Mouse (Mus musculus) neural tube, embryonic 15.5 days (tissue): ENCODE data around the gene Thtpa. TPM values are rescaled to one million over a fixed set of nuclear protein-coding genes. Genes with fewer than 3 reads are reported as not detected.

ENCODE experiments used
- ATAC-seq: fragments of 200-750 bp; cut with Nextera tagmentation; 2 replicates; pipeline ENCODE4 v1.8.0; 2017; ENCODE audit warnings: mild to moderate bottlenecking, moderate TSS enrichment, moderate library complexity; ENCODE audit not compliant: low FRiP score
- H3K27ac ChIP-seq: fragments of 300-500 bp; sonication (generic); replicated peaks from 2 replicates; pipeline ENCODE4 v1.5.1; 2015; ENCODE audit warnings: mild to moderate bottlenecking, inconsistent platforms
- H3K27me3 ChIP-seq: fragments of 300-500 bp; sonication (generic); replicated peaks from 2 replicates; pipeline ENCODE4 v1.6.1; 2015; ENCODE audit warnings: inconsistent platforms
- H3K36me3 ChIP-seq: fragments of 300-500 bp; sonication (generic); 2 replicates; pipeline ENCODE4 v1.6.1; 2015; ENCODE audit warnings: inconsistent platforms
- H3K4me1 ChIP-seq: fragments of 300-500 bp; sonication (generic); 2 replicates; pipeline ENCODE4 v1.6.1; 2015; ENCODE audit warnings: inconsistent platforms
- H3K4me2 ChIP-seq: fragments of 300-500 bp; sonication (generic); 2 replicates; pipeline ENCODE4 v1.6.1; 2015; ENCODE audit warnings: inconsistent platforms, mild to moderate bottlenecking, moderate library complexity
- H3K4me3 ChIP-seq: fragments of 300-500 bp; sonication (generic); replicated peaks from 2 replicates; pipeline ENCODE4 v1.5.1; 2015; ENCODE audit warnings: mild to moderate bottlenecking, inconsistent platforms
- H3K9ac ChIP-seq: fragments of 300-500 bp; sonication (generic); replicated peaks from 2 replicates; pipeline ENCODE4 v1.6.1; 2015; ENCODE audit warnings: mild to moderate bottlenecking, inconsistent platforms
- H3K9me3 ChIP-seq: fragments of 300-500 bp; sonication (generic); replicated peaks from 2 replicates; pipeline ENCODE4 v1.6.1; 2016; ENCODE audit warnings: inconsistent platforms
- whole genome bisulfite sequencing: fragments of 180-500 bp; shearing (Covaris S2); methylation state at CpG from one replicate; pipeline ENCODE4 v1.1.7; 2015; ENCODE audit warnings: mixed read lengths; 5-methylcytosine and 5-hydroxymethylcytosine counted together
- polyA plus RNA-seq: library from polyadenylated mRNA; unstranded; fragments of >200 nt; fragmentation: Nextera tagmentation; extraction: Ambion mirVana; gene quantifications from 2 replicates; pipeline ENCODE4 v1.2.1, GENCODE M21; 2015

Thtpa gene
- polyA plus RNA-seq, 1 experiment from 2014 or later = 31.6 TPM

GRCm38 (mm10) chr14:55063117-55063516 lies 31.5 kb upstream of the Thtpa start:
- WGBS = 75% methylated on average over 5 of the region's 5 CpGs
- peak overlapping the region; percentile 35; the same call in 1 of the 2 replicates for H3K4me2 ChIP-seq
- no peak overlapping the region for H3K4me3 ChIP-seq
- no peaks in the 10 kb centered on the region for H3K9me3 ChIP-seq
- no peaks in the 10 kb centered on the region for H3K27me3 ChIP-seq
- peak overlapping the region; percentile 54 for H3K27ac ChIP-seq
- H3K36me3 ChIP-seq = peaks cover 53% of the 10 kb centered on the region
- no peak overlapping the region for H3K9ac ChIP-seq
- H3K4me1 ChIP-seq = peaks cover 57% of the 10 kb centered on the region
- no peak for ATAC-seq

GRCm38 (mm10) chr14:55063581-55064381 lies 30.8 kb upstream of the Thtpa start:
- H3K36me3 ChIP-seq = peaks cover 59% of the 10 kb centered on the region
- 80% methylated on average over 22 of the region's 22 CpGs for WGBS

GRCm38 (mm10) chr14:55064481-55065370 lies 29.9 kb upstream of the Thtpa start:
- H3K4me2 ChIP-seq = no peak overlapping the region
- WGBS = 78% methylated on average over 35 of the region's 35 CpGs
- peaks cover 69% of the 10 kb centered on the region for H3K36me3 ChIP-seq

More at GRCm38 (mm10) chr14:55063581-55064381, 30.8 kb upstream of the Thtpa start:
- Histone ChIP-seq H3K9me3 (no peaks in the 10 kb centered on the region), H3K4me2 (no peak overlapping the region), H3K4me1 (peaks cover 50% of the 10 kb centered on the region), H3K27ac (no peak overlapping the region), H3K27me3 (no peaks in the 10 kb centered on the region), H3K9ac (no peak overlapping the region), H3K4me3 (no peak overlapping the region)
- no peak for ATAC-seq

GRCm38 (mm10) chr14:55065391-55065790 lies 29.2 kb upstream of the Thtpa start:
- ATAC-seq = no peak
- H3K27me3 ChIP-seq = no peaks in the 10 kb centered on the region
- peaks cover 37% of the 10 kb centered on the region for H3K4me1 ChIP-seq
- no peak overlapping the region for H3K9ac ChIP-seq
- H3K27ac ChIP-seq = no peak overlapping the region
- H3K4me2 ChIP-seq = no peak overlapping the region
- peaks cover 75% of the 10 kb centered on the region for H3K36me3 ChIP-seq
- 81% methylated on average over 13 of the region's 13 CpGs for WGBS
- H3K9me3 ChIP-seq = no peaks in the 10 kb centered on the region
- no peak overlapping the region for H3K4me3 ChIP-seq

More at GRCm38 (mm10) chr14:55064481-55065370, 29.9 kb upstream of the Thtpa start:
- Histone ChIP-seq H3K4me3 (no peak overlapping the region), H3K27ac (no peak overlapping the region), H3K27me3 (no peaks in the 10 kb centered on the region), H3K4me1 (peaks cover 41% of the 10 kb centered on the region), H3K9me3 (no peaks in the 10 kb centered on the region), H3K9ac (no peak overlapping the region)
- ATAC-seq = no peak

GRCm38 (mm10) chr14:55066042-55066441 lies 28.5 kb upstream of the Thtpa start:
- peaks cover 76% of the 10 kb centered on the region for H3K36me3 ChIP-seq
- H3K9ac ChIP-seq = no peak overlapping the region
- no peak overlapping the region for H3K27ac ChIP-seq
- H3K4me2 ChIP-seq = no peak overlapping the region
- H3K4me1 ChIP-seq = peaks cover 30% of the 10 kb centered on the region
- 87% methylated on average over 8 of the region's 8 CpGs for WGBS
- H3K27me3 ChIP-seq = no peaks in the 10 kb centered on the region
- ATAC-seq = no peak
- no peak overlapping the region for H3K4me3 ChIP-seq
- H3K9me3 ChIP-seq = no peaks in the 10 kb centered on the region

GRCm38 (mm10) chr14:55071756-55072155 lies 22.8 kb upstream of the Thtpa start:
- WGBS = 23% methylated on average over 19 of the region's 19 CpGs
- H3K4me1 ChIP-seq = peaks cover 34% of the 10 kb centered on the region
- peak overlapping the region; percentile 28; the same call in 1 of the 2 replicates for H3K27ac ChIP-seq
- no peak for ATAC-seq
- H3K4me2 ChIP-seq = peak overlapping the region; percentile 17; the same call in 1 of the 2 replicates
- H3K4me3 ChIP-seq = no peak overlapping the region
- H3K36me3 ChIP-seq = peaks cover 73% of the 10 kb centered on the region
- H3K9me3 ChIP-seq = no peaks in the 10 kb centered on the region
- H3K9ac ChIP-seq = peak overlapping the region; percentile 26
- no peaks in the 10 kb centered on the region for H3K27me3 ChIP-seq

- Histone ChIP-seq H3K27me3 (no peaks in the 10 kb centered on the region), H3K9ac (no peak overlapping the region), H3K4me2 (no peak overlapping the region), H3K36me3 (peaks cover 49% of the 10 kb centered on the region), H3K27ac (no peak overlapping the region), H3K4me1 (peaks cover 61% of the 10 kb centered on the region), H3K4me3 (no peak overlapping the region), H3K9me3 (no peaks in the 10 kb centered on the region)
- 93% methylated on average over 12 of the region's 12 CpGs for WGBS
- no peak for ATAC-seq
Measured at GRCm38 (mm10) chr14:55074416-55074815, 20.2 kb upstream of the Thtpa start.

- Histone ChIP-seq H3K4me2 (no peak overlapping the region), H3K27ac (peak overlapping the region; percentile 87), H3K36me3 (peaks cover 38% of the 10 kb centered on the region), H3K9ac (0 out of 2 replicates have a peak overlapping the region, but pooled peaks have one; percentile 0), H3K4me3 (no peak overlapping the region), H3K27me3 (no peaks in the 10 kb centered on the region), H3K4me1 (peaks cover 74% of the 10 kb centered on the region), H3K9me3 (no peaks in the 10 kb centered on the region)
- WGBS = 39% methylated on average over 6 of the region's 6 CpGs
- no peak for ATAC-seq
Measured at GRCm38 (mm10) chr14:55076224-55076623, 18.4 kb upstream of the Thtpa start.

GRCm38 (mm10) chr14:55076956-55077355 lies 17.6 kb upstream of the Thtpa start:
- Histone ChIP-seq H3K4me1 (peaks cover 73% of the 10 kb centered on the region), H3K36me3 (peaks cover 31% of the 10 kb centered on the region), H3K4me2 (no peak overlapping the region), H3K27ac (peak overlapping the region; percentile 87), H3K27me3 (no peaks in the 10 kb centered on the region), H3K9ac (no peak overlapping the region), H3K9me3 (no peaks in the 10 kb centered on the region), H3K4me3 (no peak overlapping the region)
- ATAC-seq = no peak
- WGBS = 72% methylated on average over 3 of the region's 3 CpGs

- peak; percentile 11; the same call in 1 of the 2 replicates for ATAC-seq
- Histone ChIP-seq H3K27me3 (no peaks in the 10 kb centered on the region), H3K9ac (peak overlapping the region; percentile 45; the same call in 1 of the 2 replicates), H3K4me3 (no peak overlapping the region), H3K4me1 (peaks cover 65% of the 10 kb centered on the region), H3K27ac (peak overlapping the region; percentile 87), H3K4me2 (peak overlapping the region; percentile 49), H3K36me3 (peaks cover 24% of the 10 kb centered on the region), H3K9me3 (no peaks in the 10 kb centered on the region)
- WGBS = 14% methylated on average over 15 of the region's 15 CpGs
Measured at GRCm38 (mm10) chr14:55077481-55078365, 16.9 kb upstream of the Thtpa start.
